Mouse (Mus musculus) heart, postnatal 4 days (tissue): ENCODE data around the gene Zfp362. TPM values are rescaled to one million over a fixed set of nuclear protein-coding genes. Genes with fewer than 3 reads are reported as not detected.
A peak's percentile ranks its signal among the peaks of the same experiment; 100 is the strongest.

Experiments
- DNase-seq: peaks from one replicate; pipeline ENCODE4 v3.0.0; 2021
- total RNA-seq, 2 experiments: library from RNA; stranded (reverse); gene quantifications; 2 replicates each; pipeline ENCODE4 v1.2.3; 2021

Gene Zfp362
- total RNA-seq, 2 experiments from 2014 or later = 33.9 to 34.4 TPM

GRCm38 (mm10) chr4:128801675-128802465 lies 4.0 kb downstream of the Zfp362 start:
- DNase-seq = no peak

- no peak for DNase-seq
Measured at GRCm38 (mm10) chr4:128796788-128797187, 9.1 kb downstream of the Zfp362 start.

- peak; percentile 37 for DNase-seq
Measured at GRCm38 (mm10) chr4:128795596-128795995, 10.2 kb downstream of the Zfp362 start.

- DNase-seq = peak; percentile 46
Measured at GRCm38 (mm10) chr4:128794198-128794597, 11.6 kb downstream of the Zfp362 start.

DNA sequence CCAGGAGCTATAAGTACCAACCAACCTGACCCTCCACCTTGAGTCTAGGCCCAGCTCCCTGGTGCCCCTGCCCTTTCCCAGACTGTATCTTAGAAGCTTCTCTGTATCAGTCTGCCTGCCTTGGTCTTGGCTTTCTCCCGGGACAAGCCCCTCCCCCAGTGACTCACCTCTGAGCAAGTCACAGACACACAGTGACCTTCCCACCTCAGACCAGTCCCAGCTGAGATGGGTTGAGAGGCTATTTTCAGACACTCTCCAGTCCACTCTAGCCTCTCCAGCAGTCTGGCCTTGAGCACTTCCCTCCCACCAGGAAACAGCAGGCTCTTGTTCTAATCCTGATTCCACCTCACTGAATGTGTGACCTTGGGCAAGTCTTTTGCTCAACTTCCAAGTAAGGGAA lies 12.1 kb downstream of the Zfp362 start:
- peak; percentile 42 for DNase-seq

- no peak for DNase-seq
Measured at GRCm38 (mm10) chr4:128789646-128790045, 16.2 kb downstream of the Zfp362 start.

- no peak for DNase-seq
Measured at GRCm38 (mm10) chr4:128788108-128788507, 17.7 kb downstream of the Zfp362 start.

DNA sequence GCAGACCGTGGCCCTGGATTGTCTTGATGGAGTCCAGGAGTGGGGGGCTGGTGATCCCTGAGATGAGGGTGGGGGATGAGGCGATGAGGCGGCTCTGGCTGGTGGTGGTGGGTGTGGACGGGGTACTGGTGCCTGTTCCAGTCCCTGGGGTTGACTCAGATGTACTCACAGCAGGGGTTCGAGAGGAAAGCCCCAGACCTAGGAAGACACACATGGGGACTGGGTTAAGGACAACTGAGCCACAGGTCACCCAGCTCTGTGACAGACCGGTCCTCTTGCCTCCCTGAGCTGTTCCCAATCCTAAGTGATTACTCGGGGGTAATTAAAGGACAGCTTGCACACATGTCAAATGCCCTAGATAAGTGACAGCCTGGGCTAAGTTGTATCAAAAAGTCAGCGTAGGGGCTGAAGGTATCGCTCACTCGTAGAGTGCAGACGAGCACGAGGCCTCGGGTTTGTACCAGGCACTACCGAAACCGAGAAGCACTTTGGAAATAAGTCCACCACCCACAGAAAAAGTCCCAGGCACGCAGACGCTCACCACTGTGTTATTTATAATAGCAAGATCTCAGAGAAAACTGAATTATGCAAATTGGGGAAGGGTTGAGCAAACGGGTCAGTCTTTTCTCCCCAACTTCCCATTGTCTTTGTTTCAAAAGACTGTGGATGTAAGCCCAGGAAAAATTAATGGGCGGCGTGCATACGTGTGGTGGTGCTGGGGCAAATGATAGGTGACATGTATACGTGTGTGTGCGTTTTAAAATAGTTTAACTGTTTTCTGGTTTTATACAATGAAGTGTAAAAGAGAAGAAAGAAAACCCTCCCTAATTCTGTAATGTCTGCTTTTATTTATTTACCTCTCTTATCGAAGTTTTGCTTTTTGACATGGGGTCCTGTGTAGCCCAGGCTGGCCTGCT lies 18.6 kb downstream of the Zfp362 start:
- DNase-seq = no peak

- DNase-seq = no peak
Measured at GRCm38 (mm10) chr4:128785921-128786654, 19.8 kb downstream of the Zfp362 start.

DNA sequence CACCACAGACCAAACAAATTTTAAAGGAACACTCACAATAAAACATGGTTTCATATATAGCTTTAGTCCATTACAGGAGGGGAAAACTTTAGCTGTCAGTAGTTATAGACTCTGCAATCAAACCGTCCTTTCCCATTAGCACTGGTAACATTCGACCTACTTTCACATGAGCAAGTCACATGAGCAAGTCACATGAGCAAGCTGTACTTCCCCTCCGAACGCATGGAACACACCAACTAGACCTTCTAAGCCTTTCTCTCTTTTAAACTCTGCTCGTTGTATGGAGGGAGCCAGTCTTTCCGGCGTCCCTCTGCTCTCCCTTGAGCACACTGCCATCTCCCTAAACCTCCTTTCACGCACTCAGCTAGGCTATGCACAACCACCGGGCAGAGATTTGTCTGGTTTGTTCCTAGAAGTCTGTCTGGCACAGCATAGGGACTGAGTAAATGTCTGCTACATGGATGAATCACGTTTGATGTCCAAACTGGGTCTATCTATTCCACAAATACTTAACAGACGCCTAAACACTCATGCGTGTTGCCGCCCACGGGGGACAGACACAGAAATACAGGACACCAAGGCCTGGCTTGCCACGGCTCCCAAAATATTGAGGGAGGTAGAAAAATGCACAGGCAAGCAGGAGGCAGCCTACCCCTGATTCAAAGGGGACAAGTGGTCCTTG lies 20.8 kb downstream of the Zfp362 start:
- DNase-seq = no peak

DNA sequence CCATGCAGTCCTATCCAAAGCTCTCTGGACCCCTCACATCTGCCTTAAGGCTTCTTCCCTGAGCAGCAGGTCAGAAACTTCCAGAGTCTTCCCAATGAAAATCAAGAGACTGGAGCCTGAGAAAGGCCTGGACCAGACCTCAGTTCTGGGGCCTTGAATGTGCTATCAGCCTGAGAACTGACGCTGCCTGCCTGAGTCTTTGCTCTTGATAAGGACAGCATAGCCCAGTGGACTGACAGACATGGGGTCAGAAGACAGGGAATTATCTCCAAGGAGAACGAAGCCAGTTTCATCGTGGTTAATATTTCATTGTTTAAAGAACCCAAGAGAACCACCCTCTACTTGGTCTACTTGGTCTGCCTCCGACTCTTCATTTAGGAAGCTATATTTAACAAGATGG lies 23.2 kb downstream of the Zfp362 start:
- DNase-seq = no peak

DNA sequence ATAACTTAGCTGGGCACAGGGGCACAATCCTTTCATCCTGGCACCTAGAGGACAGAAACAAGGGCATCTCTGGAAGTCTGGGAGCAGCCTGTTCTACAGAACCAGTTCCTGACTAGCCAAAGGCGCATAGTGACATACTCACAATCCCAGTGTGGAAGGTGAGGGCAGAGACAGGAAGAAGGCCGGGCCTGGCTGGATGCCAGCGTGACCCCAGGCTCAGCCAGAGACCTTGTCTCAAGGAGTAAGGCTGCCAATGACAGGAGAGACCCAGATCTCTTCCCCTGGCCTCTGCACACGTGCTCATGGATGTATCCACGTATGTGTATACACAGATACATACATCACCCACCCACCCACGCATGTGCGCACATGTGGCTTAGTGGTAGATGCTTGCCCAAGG lies 23.8 kb downstream of the Zfp362 start:
- DNase-seq = no peak

DNA sequence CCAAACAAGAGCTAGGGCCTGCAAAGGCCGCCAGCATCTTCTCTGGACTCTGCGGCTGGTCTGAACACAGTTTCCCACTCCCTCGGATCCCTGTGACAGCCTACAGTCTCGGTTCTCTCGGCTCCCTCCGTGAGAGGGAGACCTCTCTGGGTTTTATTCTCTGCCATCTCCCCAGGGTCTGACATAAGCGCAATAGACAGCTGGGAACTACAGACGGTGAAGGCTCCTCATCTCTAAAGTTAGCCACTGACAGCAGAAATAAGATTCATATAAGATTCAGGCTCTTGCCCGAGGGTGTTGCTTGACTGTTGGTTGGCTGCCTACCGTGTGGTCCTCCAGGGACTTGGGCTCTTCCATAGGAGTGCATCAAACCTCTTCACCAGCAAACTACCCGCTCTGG lies 28.3 kb downstream of the Zfp362 start:
- DNase-seq = no peak

DNA sequence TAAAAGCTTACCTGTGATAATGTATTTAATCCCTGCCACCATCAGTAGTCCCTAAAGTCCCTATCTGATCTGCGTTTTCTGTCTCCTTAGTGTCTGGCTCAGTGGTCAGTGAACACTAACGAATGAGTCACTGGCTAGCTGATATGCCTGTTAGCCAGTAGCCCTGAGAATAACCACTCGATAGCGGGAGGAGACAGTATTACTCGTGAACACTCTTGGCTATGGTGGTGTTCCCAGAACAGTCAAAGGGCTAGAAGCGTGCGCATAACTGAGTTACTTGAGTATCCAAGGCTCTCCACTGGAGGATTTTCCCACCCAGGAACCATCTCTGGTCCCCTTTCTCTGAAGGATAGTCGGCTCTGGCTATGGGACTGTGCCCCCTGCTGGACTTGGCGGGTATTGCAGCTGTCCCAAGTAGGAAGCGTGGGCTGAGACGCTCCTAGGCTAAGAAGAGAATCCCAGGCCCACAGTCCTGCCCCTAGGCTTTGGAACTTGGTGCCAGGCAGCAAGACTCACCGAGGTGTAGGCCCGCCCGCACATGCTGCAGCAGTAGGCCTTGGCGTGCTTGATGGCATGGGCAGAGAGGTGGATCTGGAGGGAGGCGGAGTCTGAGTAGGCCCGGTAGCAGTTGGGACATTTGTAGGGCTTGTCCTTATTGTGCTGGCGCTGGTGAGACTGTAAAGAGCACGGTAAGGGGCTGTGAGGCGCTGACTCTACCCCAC lies 29.1 kb downstream of the Zfp362 start:
- DNase-seq = peak; percentile 88

GRCm38 (mm10) chr4:128774467-128774866 lies 31.4 kb downstream of the Zfp362 start:
- peak; percentile 68 for DNase-seq

GRCm38 (mm10) chr4:128773820-128774219 lies 32.0 kb downstream of the Zfp362 start:
- DNase-seq = no peak

GRCm38 (mm10) chr4:128770698-128771097 lies 35.1 kb downstream of the Zfp362 start:
- DNase-seq = no peak

DNA sequence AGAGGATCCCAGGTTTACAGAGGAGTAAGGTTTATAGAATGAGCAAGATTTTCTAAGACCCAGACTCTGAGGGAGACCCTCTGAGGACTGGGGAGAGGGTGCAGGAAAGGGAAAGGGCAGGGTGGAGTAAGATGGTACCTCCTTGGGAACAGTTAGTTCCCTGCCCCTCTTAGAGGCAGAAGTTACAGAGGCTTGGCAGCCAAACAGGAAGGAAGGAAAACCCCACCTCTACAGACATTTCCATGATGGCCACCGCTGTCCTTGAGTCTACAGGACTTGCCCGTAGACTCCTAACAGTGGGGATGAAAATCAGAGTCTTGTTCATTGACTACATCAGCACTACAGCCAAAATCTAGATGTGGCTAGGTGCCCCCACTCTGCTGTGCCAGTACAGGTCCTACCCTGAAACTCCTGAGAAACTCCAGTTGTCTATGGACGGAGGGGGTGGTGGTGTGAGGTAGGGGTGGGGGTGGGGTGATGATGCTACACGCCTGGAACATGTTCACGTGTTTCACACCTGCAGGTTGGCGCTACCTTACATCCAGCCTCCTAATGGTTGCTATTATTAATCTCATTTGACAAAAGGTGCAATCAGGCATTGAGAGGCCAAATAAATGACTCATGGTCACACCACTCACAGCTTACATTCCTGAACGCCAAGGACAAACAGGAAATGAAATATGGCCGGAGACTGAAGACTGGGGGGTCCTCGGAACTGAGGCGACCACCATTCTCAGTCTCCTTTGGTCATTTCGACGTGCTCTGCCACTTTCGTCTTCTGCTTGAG lies 36.1 kb downstream of the Zfp362 start:
- no peak for DNase-seq

GRCm38 (mm10) chr4:128768120-128768519 lies 37.7 kb downstream of the Zfp362 start:
- no peak for DNase-seq

GRCm38 (mm10) chr4:128766929-128767328 lies 38.9 kb downstream of the Zfp362 start:
- DNase-seq = no peak

DNA sequence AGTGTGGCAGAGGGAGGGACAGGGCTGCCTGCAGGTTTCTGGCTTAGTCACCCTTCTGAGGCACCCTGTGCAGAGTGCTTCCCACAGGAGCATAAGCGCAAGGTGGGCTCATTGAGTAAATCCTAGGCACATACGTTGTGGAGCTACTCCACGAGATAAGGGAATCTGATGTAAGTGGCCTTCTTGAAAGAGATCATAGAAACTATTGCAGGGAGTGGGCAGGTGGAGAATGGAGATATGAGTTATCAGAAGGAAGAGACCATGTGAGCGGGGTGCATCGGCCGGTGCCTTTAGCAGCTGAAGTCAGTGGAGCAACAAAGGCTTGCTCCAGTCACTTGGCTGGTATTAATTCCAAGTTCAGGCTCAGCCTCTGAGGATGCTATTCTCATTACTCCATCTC lies 45.8 kb downstream of the Zfp362 start:
- no peak for DNase-seq
